Mouse (Mus musculus) heart, postnatal 10 days (tissue): ENCODE results near the gene Gm20388. TPM values are rescaled to one million over a fixed set of nuclear protein-coding genes. Genes with fewer than 3 reads are reported as not detected.

Source experiments
- DNase-seq, 2 experiments: peaks; one replicate each; pipeline ENCODE4 v3.0.0; 2021
- intact Hi-C: fragments of 180-260 bp; cut with DNase I; formaldehyde crosslinking; loops from one replicate; pipeline ENCODE4 v1.15.1; 2025
- total RNA-seq, 2 experiments: library from RNA; stranded (reverse); gene quantifications; 2 replicates each; pipeline ENCODE4 v1.2.3; 2021

Gm20388 gene
- total RNA-seq, 2 experiments from 2014 or later: 2.0 to 2.2 TPM

- DNase-seq: no peak
- intact Hi-C loops: no loop called here
Measured at GRCm38 (mm10) chr8:121242671-121243070, 1332.0 kb downstream of the Gm20388 start.

GRCm38 (mm10) chr8:121248823-121249222 lies 1338.2 kb downstream of the Gm20388 start:
- intact Hi-C loops: no loop called here
- peak; percentile 64 to 65 for DNase-seq

GRCm38 (mm10) chr8:121249433-121249832 lies 1338.8 kb downstream of the Gm20388 start:
- DNase-seq: no peak
- intact Hi-C loops: no loop called here

- DNase-seq: no peak
- intact Hi-C loops: no loop called here
Measured at GRCm38 (mm10) chr8:121251089-121251488, 1340.4 kb downstream of the Gm20388 start.

GRCm38 (mm10) chr8:121255727-121256265 lies 1345.2 kb downstream of the Gm20388 start:
- DNase-seq: no peak
- intact Hi-C loops: loop anchor here (5.0 kb wide), 1 partner anchor 72 kb away; no protein-coding TSS in a partner anchor

- DNase-seq: no peak
- intact Hi-C loops: loop anchor here (5.0 kb wide), 1 partner anchor 69 kb away; no protein-coding TSS in a partner anchor
Measured at GRCm38 (mm10) chr8:121258126-121258792, 1347.6 kb downstream of the Gm20388 start.

GRCm38 (mm10) chr8:121262728-121263389 lies 1352.2 kb downstream of the Gm20388 start:
- intact Hi-C loops: no loop called here
- peak; percentile 79 to 80 for DNase-seq

- peak in 1 of 2 experiments; percentile 32 for DNase-seq
- intact Hi-C loops: no loop called here
Measured at GRCm38 (mm10) chr8:121263390-121263775, 1352.7 kb downstream of the Gm20388 start.

- intact Hi-C loops: no loop called here
- DNase-seq: no peak
Measured at GRCm38 (mm10) chr8:121264260-121264659, 1353.6 kb downstream of the Gm20388 start.

GRCm38 (mm10) chr8:121271542-121271941 lies 1360.9 kb downstream of the Gm20388 start:
- DNase-seq: no peak
- intact Hi-C loops: no loop called here

GRCm38 (mm10) chr8:121273195-121273594 lies 1362.6 kb downstream of the Gm20388 start:
- intact Hi-C loops: no loop called here
- peak in 1 of 2 experiments; percentile 33 for DNase-seq

GRCm38 (mm10) chr8:121273620-121274019 lies 1363.0 kb downstream of the Gm20388 start:
- no peak for DNase-seq
- intact Hi-C loops: no loop called here

GRCm38 (mm10) chr8:121280414-121280813 lies 1369.8 kb downstream of the Gm20388 start:
- DNase-seq: no peak
- intact Hi-C loops: no loop called here

GRCm38 (mm10) chr8:121289346-121289745 lies 1378.7 kb downstream of the Gm20388 start:
- intact Hi-C loops: no loop called here
- DNase-seq: no peak

GRCm38 (mm10) chr8:121290547-121290946 lies 1379.9 kb downstream of the Gm20388 start:
- intact Hi-C loops: no loop called here
- no peak for DNase-seq

GRCm38 (mm10) chr8:121293418-121293817 lies 1382.8 kb downstream of the Gm20388 start:
- no peak for DNase-seq
- intact Hi-C loops: no loop called here

- intact Hi-C loops: no loop called here
- no peak for DNase-seq
Measured at GRCm38 (mm10) chr8:121294234-121295108, 1383.8 kb downstream of the Gm20388 start.

GRCm38 (mm10) chr8:121296082-121296481 lies 1385.4 kb downstream of the Gm20388 start:
- DNase-seq: no peak
- intact Hi-C loops: no loop called here

GRCm38 (mm10) chr8:121296597-121296996 lies 1386.0 kb downstream of the Gm20388 start:
- no peak for DNase-seq
- intact Hi-C loops: no loop called here

- intact Hi-C loops: no loop called here
- no peak for DNase-seq
Measured at GRCm38 (mm10) chr8:121297299-121297698, 1386.7 kb downstream of the Gm20388 start.

GRCm38 (mm10) chr8:121300066-121300465 lies 1389.4 kb downstream of the Gm20388 start:
- DNase-seq: no peak
- intact Hi-C loops: no loop called here
